Mouse (Mus musculus) C2C12 (cell line): ENCODE results near the gene Foxp2. TPM values are rescaled to one million over a fixed set of nuclear protein-coding genes. Genes with fewer than 3 reads are reported as not detected.

Experiments used
- H3K27me3 ChIP-seq: one replicate; pipeline ENCODE4 v1.6.1; 2011; ENCODE audit not compliant: control insufficient read depth, insufficient read depth, insufficient read length
- H3K36me3 ChIP-seq: one replicate; pipeline ENCODE4 v1.6.1; 2011; ENCODE audit not compliant: control insufficient read depth, insufficient read depth
- H3K4me3 ChIP-seq: one replicate; pipeline ENCODE4 v1.5.1; 2011; ENCODE audit warnings: mild to moderate bottlenecking, control low read depth; ENCODE audit not compliant: poor library complexity, insufficient read depth, severe bottlenecking
- H3K79me2 ChIP-seq: one replicate; pipeline ENCODE4 v1.6.1; 2011; ENCODE audit not compliant: control insufficient read depth, insufficient read depth
- H3K79me3 ChIP-seq: one replicate; pipeline ENCODE4 v1.6.1; 2011; ENCODE audit warnings: low read depth, control low read depth
- H3ac ChIP-seq: one replicate; pipeline ENCODE3; 2011; ENCODE audit warnings: low read depth; ENCODE audit not compliant: control insufficient read depth, insufficient read length
- CEBPB ChIP-seq: IDR thresholded peaks from one replicate; pipeline ENCODE4 v1.6.1; 2011; ENCODE audit warnings: low read depth, mild to moderate bottlenecking, control low read depth, moderate library complexity
- CTCF ChIP-seq: IDR thresholded peaks from one replicate; pipeline ENCODE4 v1.5.1; 2011; ENCODE audit not compliant: control insufficient read depth, insufficient read depth, insufficient read length
- FOSL1 ChIP-seq: IDR thresholded peaks from one replicate; pipeline ENCODE4 v1.8.0; 2011; ENCODE audit warnings: mild to moderate bottlenecking, low read length; ENCODE audit not compliant: poor library complexity, insufficient read depth, severe bottlenecking
- MAX ChIP-seq: IDR thresholded peaks from one replicate; pipeline ENCODE4 v1.6.1; 2011; ENCODE audit warnings: mild to moderate bottlenecking, control low read depth
- MYOD1 ChIP-seq: IDR thresholded peaks from one replicate; pipeline ENCODE4 v1.6.1; 2011; ENCODE audit warnings: low read depth; ENCODE audit not compliant: control insufficient read depth, insufficient read length
- MYOG ChIP-seq: IDR thresholded peaks from one replicate; pipeline ENCODE4 v1.6.1; 2011; ENCODE audit not compliant: control insufficient read depth, insufficient read length; ENCODE audit errors: extremely low read depth
- USF1 ChIP-seq: IDR thresholded peaks from one replicate; pipeline ENCODE4 v1.6.1; 2011; ENCODE audit warnings: low read depth, mild to moderate bottlenecking, control low read depth, moderate library complexity
- microRNA-seq: library from miRNA; unstranded; fragments of <30 nt; microRNA quantifications from one replicate; pipeline ENCODE4, GENCODE M21; 2019; ENCODE audit warnings: borderline microRNAs expressed
- polyA plus RNA-seq: library from polyadenylated mRNA; unstranded; fragments of >200 nt; fragmentation: generic; extraction: Trizol; gene quantifications from one replicate; pipeline ENCODE4 v1.2.1, GENCODE M21; 2012; ENCODE audit warnings: missing spikeins

The Foxp2 gene
- polyA plus RNA-seq, 1 experiment, result not detected

- Histone ChIP-seq H3K4me3 (no peak overlapping the region), H3K36me3 (no peaks in the 10 kb centered on the region), H3K79me3 (no peaks in the 10 kb centered on the region), H3ac (no peak overlapping the region), H3K79me2 (no peaks in the 10 kb centered on the region), H3K27me3 (no peaks in the 10 kb centered on the region)
- TF ChIP-seq USF1 (no peak), MYOG (no peak), FOSL1 (no peak), MYOD1 (no peak), CEBPB (no peak), MAX (no peak), CTCF (no peak)
These were observed 585.8 kb downstream of the Foxp2 start for GRCm38 (mm10) chr6:15486909-15487308.

Small RNA genes within 50 kb of the gene (microRNA-seq; reads per million reads assigned to microRNA genes)
- not detected for gene Gm25470

Other genes starting within 250 kb of the Foxp2 start
- gene Ppp1r3a, start 146.1 kb upstream of the Foxp2 start, polyA plus RNA-seq, result not detected